Mouse (Mus musculus) midbrain, embryonic 11.5 days (tissue): ENCODE measurements around the gene Tmem239. TPM values are rescaled to one million over a fixed set of nuclear protein-coding genes. Genes with fewer than 3 reads are reported as not detected.

Experiments
- ATAC-seq: fragments of 200-750 bp; cut with Nextera tagmentation; 2 replicates; pipeline ENCODE4 v1.8.0; 2017; ENCODE audit warnings: moderate TSS enrichment, moderate library complexity; ENCODE audit not compliant: low FRiP score
- DNase-seq: peaks from one replicate; pipeline ENCODE4 v3.0.0; 2015; ENCODE audit warnings: low spot score; ENCODE audit errors: missing footprints
- H3K27ac ChIP-seq: fragments of 300-500 bp; sonication (generic); 2 replicates; pipeline ENCODE4 v1.5.1; 2014; ENCODE audit warnings: low read depth, low read length
- H3K27me3 ChIP-seq: fragments of 300-500 bp; sonication (generic); 2 replicates; pipeline ENCODE4 v1.6.1; 2014; ENCODE audit warnings: mild to moderate bottlenecking, low read length, moderate library complexity, mixed read lengths; ENCODE audit not compliant: control insufficient read depth, insufficient read depth
- H3K36me3 ChIP-seq: fragments of 300-500 bp; sonication (generic); 2 replicates; pipeline ENCODE4 v1.6.1; 2014; ENCODE audit warnings: mild to moderate bottlenecking, low read length, moderate library complexity, mixed read lengths; ENCODE audit not compliant: control insufficient read depth, insufficient read depth
- H3K4me1 ChIP-seq: fragments of 300-500 bp; sonication (generic); 2 replicates; pipeline ENCODE4 v1.6.1; 2014; ENCODE audit warnings: low read length; ENCODE audit not compliant: control insufficient read depth, insufficient read depth
- H3K4me2 ChIP-seq: fragments of 300-500 bp; sonication (generic); 2 replicates; pipeline ENCODE4 v1.6.1; 2014; ENCODE audit warnings: mild to moderate bottlenecking, moderate library complexity
- H3K4me3 ChIP-seq: fragments of 300-500 bp; sonication (generic); 2 replicates; pipeline ENCODE4 v1.5.1; 2014; ENCODE audit warnings: low read depth, low read length
- H3K9ac ChIP-seq: fragments of 300-500 bp; sonication (generic); 2 replicates; pipeline ENCODE4 v1.6.1; 2014; ENCODE audit warnings: low read length
- H3K9me3 ChIP-seq: fragments of 300-500 bp; sonication (generic); 2 replicates; pipeline ENCODE4 v1.6.1; 2016; ENCODE audit warnings: low read length; ENCODE audit not compliant: control insufficient read depth
- WGBS: fragments of 180-500 bp; shearing (Covaris S2); extraction: QIAGEN DNeasy Blood & Tissue Kit; methylation state at CpG from one replicate; pipeline ENCODE4 v1.1.7; 2014; 5-methylcytosine and 5-hydroxymethylcytosine counted together
- polyA plus RNA-seq: library from polyadenylated mRNA; unstranded; fragments of >200 nt; fragmentation: Nextera tagmentation; extraction: Ambion mirVana; gene quantifications from 2 replicates; pipeline ENCODE4 v1.2.1, GENCODE M21; 2014

Gene Tmem239
- polyA plus RNA-seq, 1 experiment from 2014 or later, result not detected

DNA sequence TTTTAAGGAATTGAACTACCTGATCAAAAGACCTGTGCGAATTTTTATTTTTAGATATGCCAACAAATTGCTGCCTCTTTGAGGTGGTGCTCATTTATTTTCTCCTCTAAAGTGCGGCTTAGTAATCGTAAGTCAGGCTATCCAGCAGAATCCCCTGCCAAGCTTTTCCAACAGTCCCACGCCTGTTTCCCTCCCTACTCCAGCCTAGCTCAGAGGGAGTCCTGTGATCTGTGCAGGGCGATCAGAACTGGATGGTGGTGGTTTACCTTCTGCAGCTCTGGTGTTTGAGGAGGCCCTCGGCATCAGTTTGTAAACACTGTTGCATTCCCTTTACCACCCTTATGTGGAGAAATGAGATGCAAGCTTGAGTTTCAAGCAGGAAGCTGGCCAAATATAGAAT is 47.1 kb downstream of the Tmem239 start:
- WGBS, result 76% methylated on average over 6 of the region's 6 CpGs
- no peaks in the 10 kb centered on the region for H3K9me3 ChIP-seq
- no peak overlapping the region for H3K27ac ChIP-seq
- DNase-seq (no peak), ATAC-seq (no peak)
- H3K27me3 ChIP-seq, result peaks cover under 1% of the 10 kb centered on the region; the same call in 1 of the 2 replicates
- H3K4me3 ChIP-seq, result no peak overlapping the region
- H3K9ac ChIP-seq, result no peak overlapping the region
- no peaks in the 10 kb centered on the region for H3K36me3 ChIP-seq
- H3K4me2 ChIP-seq, result no peak overlapping the region
- H3K4me1 ChIP-seq, result peaks cover 11% of the 10 kb centered on the region; the same call in 1 of the 2 replicates

DNA sequence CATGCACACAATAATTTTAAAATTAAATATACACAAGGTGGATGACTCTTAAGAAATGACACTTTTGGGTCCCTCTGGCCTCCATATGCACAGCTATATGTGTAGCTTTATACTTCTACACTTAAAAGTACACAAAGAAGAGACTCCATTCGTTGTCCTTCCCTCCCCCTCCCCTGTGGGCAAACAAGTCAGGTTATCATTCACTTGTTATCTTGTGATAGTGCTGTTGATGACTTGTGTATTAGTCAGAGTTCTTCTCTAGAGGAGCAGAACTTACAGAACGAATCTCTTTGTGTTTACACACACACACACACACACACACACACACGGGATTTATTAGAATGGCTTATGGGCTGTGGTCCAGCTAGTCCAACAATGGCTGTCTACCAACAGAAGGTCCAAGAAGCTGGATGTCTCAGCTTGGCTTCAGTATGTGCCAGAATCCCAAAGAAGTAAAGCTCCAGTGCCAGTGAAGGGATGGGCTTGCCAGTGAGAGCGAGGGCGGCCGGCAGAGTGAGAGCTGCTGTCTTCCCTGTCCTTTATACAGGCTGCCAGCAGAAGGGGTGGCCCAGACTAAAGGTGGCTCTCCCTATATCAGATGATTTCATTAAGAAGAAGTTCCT is 48.6 kb downstream of the Tmem239 start:
- ATAC-seq, result no peak
- peaks cover 11% of the 10 kb centered on the region; the same call in 1 of the 2 replicates for H3K4me1 ChIP-seq
- H3K9me3 ChIP-seq, result no peaks in the 10 kb centered on the region
- no peak for DNase-seq
- no peaks in the 10 kb centered on the region for H3K27me3 ChIP-seq
- WGBS, result 83% methylated on average over 6 of the region's 6 CpGs
- no peak overlapping the region for H3K4me2 ChIP-seq
- H3K27ac ChIP-seq, result no peak overlapping the region
- no peak overlapping the region for H3K4me3 ChIP-seq
- no peak overlapping the region for H3K9ac ChIP-seq
- no peaks in the 10 kb centered on the region for H3K36me3 ChIP-seq

Other genes starting within 250 kb of the Tmem239 start
- 725 and 751 TPM in 2 replicates for gene Snrpb, start 227.1 kb upstream of the Tmem239 start, polyA plus RNA-seq
- gene Tmc2, start 211.3 kb upstream of the Tmem239 start, polyA plus RNA-seq, result not detected in 2 replicates
- 335 and 341 TPM in 2 replicates for gene Nop56, start 132.0 kb upstream of the Tmem239 start, polyA plus RNA-seq
- gene Idh3b, start 121.9 kb upstream of the Tmem239 start, polyA plus RNA-seq, result 145 and 150 TPM in 2 replicates
- 1.3 and 1.8 TPM in 2 replicates for gene Ebf4, start 111.3 kb upstream of the Tmem239 start, polyA plus RNA-seq
- 26.7 and 27.8 TPM in 2 replicates for gene Cpxm1, start 8.9 kb upstream of the Tmem239 start, polyA plus RNA-seq
- not detected in 2 replicates for gene Gm28372, start 1.2 kb upstream of the Tmem239 start, polyA plus RNA-seq
- not detected in 2 replicates for gene 1700020A23Rik, start 1.2 kb upstream of the Tmem239 start, polyA plus RNA-seq
- 83.7 and 91.7 TPM in 2 replicates for gene Vps16, start 17.9 kb downstream of the Tmem239 start, polyA plus RNA-seq
- 7.5 and 8.0 TPM in 2 replicates for gene Pced1a, start 18.2 kb downstream of the Tmem239 start, polyA plus RNA-seq
- 109 and 111 TPM in 2 replicates for gene Ptpra, start 43.8 kb downstream of the Tmem239 start, polyA plus RNA-seq
- gene Mrps26, start 157.3 kb downstream of the Tmem239 start, polyA plus RNA-seq, result 75.2 and 78.6 TPM in 2 replicates
- gene Oxt, start 169.7 kb downstream of the Tmem239 start, polyA plus RNA-seq, result not detected in 2 replicates
- gene Avp, start 176.1 kb downstream of the Tmem239 start, polyA plus RNA-seq, result not detected in 2 replicates
- gene Fastkd5, start 223.5 kb downstream of the Tmem239 start, polyA plus RNA-seq, result 19.7 and 23.3 TPM in 2 replicates
- 16.6 and 18.4 TPM in 2 replicates for gene Ubox5, start 223.6 kb downstream of the Tmem239 start, polyA plus RNA-seq
- 1.1 and 1.4 TPM in 2 replicates for gene Lzts3, start 236.3 kb downstream of the Tmem239 start, polyA plus RNA-seq